Mouse (Mus musculus): ENCODE data around the gene Iqsec2.

Iqsec2 gene

DNA sequence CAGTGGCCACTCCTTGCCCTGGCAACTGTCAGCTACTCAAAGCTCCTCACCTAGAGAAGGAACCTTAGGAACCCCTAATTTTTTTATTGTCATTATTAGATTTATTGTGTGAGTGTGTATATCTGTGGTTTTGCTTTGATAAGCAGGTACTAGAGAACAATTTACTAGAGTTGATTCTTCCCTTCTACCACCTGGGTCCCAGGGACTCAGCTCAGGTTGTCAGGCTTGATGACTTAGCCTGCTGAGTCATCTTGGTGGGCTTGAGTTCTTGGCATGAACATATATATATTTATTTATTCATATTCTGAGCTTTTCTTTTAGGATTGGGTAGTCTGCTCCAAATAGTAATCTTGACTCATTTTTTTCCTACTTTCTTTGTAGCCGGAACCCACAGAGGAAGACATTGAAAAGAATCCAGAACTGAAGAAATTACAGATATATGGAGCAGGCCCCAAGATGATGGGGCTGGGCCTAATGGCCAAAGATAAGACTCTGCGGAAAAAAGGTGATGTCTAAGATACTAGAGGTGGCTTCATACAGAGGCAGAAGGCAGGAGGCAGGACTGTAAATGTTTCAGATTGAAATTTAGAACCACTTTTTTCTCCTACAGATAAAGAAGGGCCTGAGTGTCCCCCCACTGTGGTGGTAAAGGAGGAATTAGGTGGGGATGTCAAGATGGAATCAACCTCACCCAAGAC is 100.6 kb downstream of the Iqsec2 start:
- DNase-seq (ENCODE audit: low spot score in 2 of 2) = no peak

DNA sequence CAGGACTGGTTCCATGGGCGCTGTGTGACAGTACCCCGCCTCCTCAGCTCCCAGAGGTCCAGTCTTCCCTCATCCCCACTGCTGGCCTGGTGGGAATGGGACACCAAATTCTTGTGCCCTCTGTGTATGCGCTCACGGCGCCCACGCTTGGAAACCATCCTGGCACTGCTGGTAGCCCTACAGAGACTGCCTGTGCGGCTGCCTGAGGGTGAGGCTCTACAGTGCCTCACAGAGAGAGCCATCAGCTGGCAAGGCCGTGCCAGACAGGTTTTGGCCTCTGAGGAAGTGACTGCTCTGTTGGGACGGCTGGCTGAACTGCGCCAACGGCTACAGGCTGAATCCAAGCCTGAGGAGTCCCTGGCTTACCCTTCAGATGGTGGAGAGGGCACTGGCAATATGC is 127.1 kb downstream of the Iqsec2 start:
- no peak for DNase-seq (ENCODE audit: low spot score in 2 of 2)
